Mouse (Mus musculus) hindbrain, embryonic 14.5 days (tissue): ENCODE measurements at regions not wholly inside any gene's neighbourhood (a gene's known extent, or its start where the extent isn't known, plus 50 kb on each side); places are given as distances from the start of the nearest gene placed in this dataset.

Source experiments
- ATAC-seq: fragments of 200-750 bp; cut with Nextera tagmentation; 2 replicates; pipeline ENCODE4 v1.8.0; 2017; ENCODE audit warnings: moderate number of reproducible peaks, mild to moderate bottlenecking, moderate TSS enrichment, moderate library complexity; ENCODE audit not compliant: low FRiP score
- DNase-seq: peaks from one replicate; pipeline ENCODE4 v3.0.0-alpha.2; 2015; ENCODE audit warnings: low spot score
- H3K27ac ChIP-seq: fragments of 300-500 bp; sonication (generic); 2 replicates; pipeline ENCODE4 v1.5.1; 2014; ENCODE audit warnings: mild to moderate bottlenecking, moderate library complexity
- H3K27me3 ChIP-seq: fragments of 300-500 bp; sonication (generic); 2 replicates; pipeline ENCODE4 v1.6.1; 2014; ENCODE audit warnings: mild to moderate bottlenecking, low read length, mixed read lengths; ENCODE audit not compliant: control insufficient read depth, insufficient read depth
- H3K36me3 ChIP-seq: fragments of 300-500 bp; sonication (generic); replicated peaks from 2 replicates; pipeline ENCODE4 v1.6.1; 2014; ENCODE audit not compliant: control insufficient read depth, insufficient read depth
- H3K4me1 ChIP-seq: fragments of 300-500 bp; sonication (generic); replicated peaks from 2 replicates; pipeline ENCODE4 v1.6.1; 2014; ENCODE audit warnings: antibody characterized with exemption, low read length, mixed read lengths; ENCODE audit not compliant: control insufficient read depth, insufficient read depth
- H3K4me2 ChIP-seq: fragments of 300-500 bp; sonication (generic); replicated peaks from 2 replicates; pipeline ENCODE4 v1.6.1; 2014; ENCODE audit warnings: mild to moderate bottlenecking, moderate library complexity
- H3K4me3 ChIP-seq: fragments of 300-500 bp; sonication (generic); replicated peaks from 2 replicates; pipeline ENCODE4 v1.5.1; 2014; ENCODE audit warnings: mild to moderate bottlenecking, low read length
- H3K9ac ChIP-seq: fragments of 300-500 bp; sonication (generic); 2 replicates; pipeline ENCODE4 v1.6.1; 2014
- H3K9me3 ChIP-seq: fragments of 300-500 bp; sonication (generic); 2 replicates; pipeline ENCODE4 v1.6.1; 2016; ENCODE audit warnings: low read length; ENCODE audit not compliant: control insufficient read depth
- WGBS: fragments of 180-500 bp; shearing (Covaris S2); extraction: QIAGEN DNeasy Blood & Tissue Kit; methylation state at CpG from one replicate; pipeline ENCODE4 v1.1.7; 2014; 5-methylcytosine and 5-hydroxymethylcytosine counted together

DNA sequence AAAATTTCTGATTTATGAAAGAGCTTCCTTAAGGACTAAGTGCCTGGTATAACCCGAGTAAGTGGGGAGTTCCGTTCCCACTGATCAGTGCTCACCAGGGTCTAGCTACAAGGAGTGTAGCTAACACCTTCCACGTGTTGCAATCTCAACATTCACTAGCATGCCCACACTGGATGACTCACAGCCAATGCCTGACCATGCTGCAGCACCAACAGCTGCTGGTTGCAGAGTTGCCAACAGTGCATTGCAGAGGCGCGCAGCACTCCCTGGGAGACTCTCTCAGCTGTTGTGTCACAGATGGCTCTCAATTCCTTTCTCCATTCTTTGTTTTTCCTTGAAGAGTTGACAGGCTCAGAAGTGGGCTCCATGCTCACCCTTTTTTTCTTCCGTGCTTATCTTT lies 787.5 kb upstream of the Tenm3 start:
- Histone ChIP-seq H3K27me3 (no peaks in the 10 kb centered on the region), H3K9me3 (no peaks in the 10 kb centered on the region), H3K9ac (no peak overlapping the region), H3K27ac (no peak overlapping the region), H3K4me2 (no peak overlapping the region), H3K4me1 (no peaks in the 10 kb centered on the region), H3K4me3 (no peak overlapping the region), H3K36me3 (no peaks in the 10 kb centered on the region)
- DNase-seq: no peak
- WGBS: 76% methylated on average over 6 of the region's 6 CpGs
- no peak for ATAC-seq

DNA sequence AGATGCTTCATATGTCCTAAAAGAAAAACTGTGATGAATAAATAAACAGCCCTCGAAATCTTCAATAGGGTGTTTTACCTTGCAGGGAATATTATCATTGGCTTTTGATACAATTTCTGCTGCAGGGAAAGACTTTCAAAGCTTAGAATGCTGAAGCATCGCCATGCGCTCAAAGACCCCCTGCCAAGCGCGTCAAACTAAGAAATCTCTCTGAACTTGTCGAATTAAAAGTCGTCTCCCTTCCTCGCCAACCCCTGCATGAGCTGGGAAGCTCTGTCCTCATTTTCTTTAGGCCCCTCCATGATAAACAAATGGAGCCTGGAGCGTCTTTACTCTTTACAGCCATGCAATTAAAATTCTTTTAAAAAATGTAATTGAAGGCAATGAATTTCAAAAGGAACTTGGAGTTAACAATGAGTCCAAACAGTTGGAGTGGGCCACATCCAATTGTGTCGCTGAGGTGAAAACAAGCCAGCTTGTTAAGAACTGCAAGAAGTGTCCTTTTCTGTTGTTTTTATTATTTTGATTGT lies 784.3 kb upstream of the Tenm3 start:
- H3K36me3 ChIP-seq: no peaks in the 10 kb centered on the region
- no peaks in the 10 kb centered on the region for H3K9me3 ChIP-seq
- H3K9ac ChIP-seq: no peak overlapping the region
- H3K4me3 ChIP-seq: no peak overlapping the region
- H3K27me3 ChIP-seq: no peaks in the 10 kb centered on the region
- H3K4me1 ChIP-seq: no peaks in the 10 kb centered on the region
- H3K4me2 ChIP-seq: no peak overlapping the region
- ATAC-seq: no peak
- H3K27ac ChIP-seq: no peak overlapping the region
- WGBS: 20% methylated on average over 10 of the region's 10 CpGs
- DNase-seq: no peak

DNA sequence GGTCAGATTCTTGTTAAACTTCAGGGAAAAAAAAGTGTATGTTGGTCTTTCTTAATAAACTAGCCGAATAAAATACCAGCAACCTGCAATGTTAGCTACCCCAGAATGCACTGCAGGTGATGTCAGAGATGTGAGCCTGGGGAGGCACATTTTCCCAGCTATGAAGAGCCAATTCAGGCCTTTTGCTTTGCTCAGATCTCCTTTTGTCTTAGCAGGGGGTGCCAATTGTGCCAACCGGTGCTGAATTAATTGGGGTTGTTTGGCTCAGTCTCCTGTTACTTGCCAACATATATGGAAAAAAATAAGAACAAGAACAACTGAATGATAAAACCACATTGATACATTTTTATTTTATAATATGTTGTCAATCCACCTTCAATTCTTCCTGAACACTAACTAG lies 751.8 kb upstream of the Tenm3 start:
- no peak overlapping the region for H3K9ac ChIP-seq
- H3K4me2 ChIP-seq: no peak overlapping the region
- no peak overlapping the region for H3K4me3 ChIP-seq
- WGBS: 57% methylated on average over 2 of the region's 2 CpGs
- no peaks in the 10 kb centered on the region for H3K27me3 ChIP-seq
- H3K4me1 ChIP-seq: no peaks in the 10 kb centered on the region
- H3K9me3 ChIP-seq: no peaks in the 10 kb centered on the region
- no peak overlapping the region for H3K27ac ChIP-seq
- DNase-seq (no peak), ATAC-seq (no peak)
- no peaks in the 10 kb centered on the region for H3K36me3 ChIP-seq

DNA sequence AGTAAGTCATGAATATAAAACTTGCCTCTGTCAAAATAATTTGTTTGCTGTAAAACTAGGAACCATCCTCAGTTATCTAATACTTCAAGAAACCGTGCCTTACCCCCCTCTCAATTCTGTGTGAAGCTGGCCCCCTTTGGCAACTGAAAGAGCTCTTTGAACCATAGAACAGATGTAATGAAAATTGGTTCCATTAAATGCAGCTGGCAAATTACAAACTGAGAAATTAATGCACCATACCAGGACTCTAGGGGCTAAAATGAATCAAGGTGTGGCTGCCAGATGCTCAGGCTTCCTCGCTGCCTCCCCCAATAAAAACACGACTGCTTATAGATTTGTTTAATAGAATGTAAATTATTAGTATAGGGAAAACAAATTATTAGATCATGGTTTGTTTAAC lies 723.7 kb upstream of the Tenm3 start:
- Histone ChIP-seq H3K27ac (no peak overlapping the region), H3K4me1 (no peaks in the 10 kb centered on the region), H3K4me3 (no peak overlapping the region), H3K9me3 (no peaks in the 10 kb centered on the region), H3K4me2 (no peak overlapping the region), H3K27me3 (no peaks in the 10 kb centered on the region), H3K36me3 (no peaks in the 10 kb centered on the region), H3K9ac (no peak overlapping the region)
- no peak; the same call in 1 of the 2 replicates for ATAC-seq
- 43% methylated on average over 3 of the region's 3 CpGs for WGBS
- no peak for DNase-seq

DNA sequence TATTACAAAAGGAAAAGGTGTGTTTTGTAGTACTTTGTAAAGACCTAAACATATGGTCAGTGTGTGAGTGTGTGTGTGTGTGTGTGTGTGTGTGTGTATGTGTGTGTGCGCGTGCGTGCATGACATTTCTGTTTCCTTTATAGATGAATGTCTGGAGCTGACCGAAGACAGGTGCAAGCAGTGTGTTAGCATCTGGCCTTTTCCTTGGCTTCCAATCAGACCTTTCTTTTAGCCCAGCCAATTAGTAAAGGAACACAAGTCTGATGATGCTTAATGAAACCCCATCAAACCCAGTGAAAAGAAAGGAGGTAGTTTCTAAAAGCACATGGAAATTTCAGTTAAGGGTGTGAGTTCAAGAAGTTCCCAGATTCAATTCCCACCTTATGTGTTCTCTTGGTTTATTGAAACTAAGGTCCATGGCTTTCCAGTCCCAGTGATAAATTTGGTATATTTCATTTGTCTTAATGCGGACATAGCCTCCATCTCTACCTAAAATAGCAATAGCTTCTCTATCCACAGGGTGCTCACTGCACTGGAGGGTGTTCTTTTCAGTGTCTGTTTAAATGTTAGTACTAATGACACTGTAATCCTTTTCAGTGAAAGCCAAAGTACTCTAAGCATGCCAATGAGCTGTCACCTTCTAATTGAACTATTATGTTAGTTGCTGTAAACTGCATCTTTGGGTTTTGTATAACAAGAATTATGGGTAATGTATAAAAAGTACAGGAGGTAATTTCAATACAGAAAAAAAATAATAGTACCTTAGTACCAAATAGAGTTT lies 719.9 kb upstream of the Tenm3 start:
- no peak for DNase-seq
- Histone ChIP-seq H3K27me3 (no peaks in the 10 kb centered on the region), H3K9me3 (no peaks in the 10 kb centered on the region), H3K4me2 (no peak overlapping the region), H3K36me3 (no peaks in the 10 kb centered on the region), H3K4me1 (no peaks in the 10 kb centered on the region), H3K9ac (no peak overlapping the region), H3K4me3 (no peak overlapping the region), H3K27ac (no peak overlapping the region)
- ATAC-seq: no peak
- WGBS: 79% methylated on average over 5 of the region's 5 CpGs

DNA sequence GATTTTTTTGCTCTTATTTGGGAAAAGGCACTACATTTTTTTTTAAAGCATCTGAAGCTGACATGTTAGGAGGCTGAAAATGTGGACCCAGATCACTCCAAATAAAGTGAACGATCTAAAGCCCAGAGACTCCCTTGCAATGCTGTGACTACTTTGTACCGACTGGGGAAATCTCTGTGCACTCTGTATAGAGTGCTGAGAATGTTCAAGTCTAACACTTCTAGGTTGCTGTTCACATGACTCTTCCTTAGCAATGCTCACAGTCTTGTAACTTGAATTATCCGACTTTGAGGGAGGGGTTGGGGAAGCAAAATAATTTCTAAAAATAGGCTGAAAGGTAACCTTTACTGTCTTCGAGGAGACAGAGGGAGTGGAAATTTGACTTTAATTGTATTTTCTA lies 719.2 kb upstream of the Tenm3 start:
- DNase-seq: no peak
- H3K4me2 ChIP-seq: no peak overlapping the region

DNA sequence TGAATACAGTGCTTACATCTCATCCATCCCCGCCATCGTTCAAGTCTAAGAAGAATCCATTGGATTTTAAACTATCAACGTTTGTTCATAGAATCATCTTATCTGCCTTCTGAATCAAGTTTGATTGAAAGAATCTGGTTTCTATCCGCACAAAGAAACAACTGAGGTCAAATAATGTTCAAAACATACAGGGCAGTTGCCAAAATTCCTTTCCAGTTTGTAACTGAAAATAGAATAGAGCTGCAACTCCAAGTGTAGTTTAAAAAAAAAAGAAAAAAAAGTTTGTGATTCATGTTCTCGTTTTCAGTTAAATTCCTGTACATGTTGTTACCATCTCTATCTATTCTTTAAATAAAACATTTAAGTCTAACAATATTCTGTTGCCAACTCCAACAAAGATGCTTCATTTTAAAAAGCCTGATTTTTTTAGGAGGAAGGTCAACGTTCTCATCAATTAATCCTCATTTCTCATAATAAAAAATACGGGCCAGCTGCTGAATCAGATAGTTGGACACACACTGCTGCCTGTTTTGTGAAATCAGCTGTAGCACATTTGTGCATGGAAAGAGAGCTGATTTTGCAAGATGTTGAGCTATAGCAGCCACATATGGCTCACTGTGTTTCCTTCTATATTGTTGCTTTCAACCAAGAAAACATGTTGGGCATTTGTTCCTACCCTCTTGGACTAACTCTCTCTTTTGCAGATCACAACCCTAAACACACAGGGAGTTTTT lies 712.1 kb upstream of the Tenm3 start:
- H3K36me3 ChIP-seq: no peaks in the 10 kb centered on the region
- DNase-seq (no peak), ATAC-seq (no peak)
- H3K27ac ChIP-seq: no peak overlapping the region
- no peak overlapping the region for H3K9ac ChIP-seq
- WGBS: 80% methylated on average over 7 of the region's 7 CpGs
- H3K4me3 ChIP-seq: no peak overlapping the region
- no peaks in the 10 kb centered on the region for H3K27me3 ChIP-seq
- H3K4me2 ChIP-seq: no peak overlapping the region
- no peaks in the 10 kb centered on the region for H3K9me3 ChIP-seq
- no peaks in the 10 kb centered on the region for H3K4me1 ChIP-seq

More for the DNA sequence above, 719.2 kb upstream of the Tenm3 start:
- no peaks in the 10 kb centered on the region for H3K36me3 ChIP-seq
- no peak overlapping the region for H3K27ac ChIP-seq
- no peak overlapping the region for H3K4me3 ChIP-seq
- no peaks in the 10 kb centered on the region for H3K9me3 ChIP-seq
- no peak overlapping the region for H3K9ac ChIP-seq
- no peak for ATAC-seq
- H3K4me1 ChIP-seq: no peaks in the 10 kb centered on the region
- 88% methylated on average over 4 of the region's 4 CpGs for WGBS
- H3K27me3 ChIP-seq: no peaks in the 10 kb centered on the region

DNA sequence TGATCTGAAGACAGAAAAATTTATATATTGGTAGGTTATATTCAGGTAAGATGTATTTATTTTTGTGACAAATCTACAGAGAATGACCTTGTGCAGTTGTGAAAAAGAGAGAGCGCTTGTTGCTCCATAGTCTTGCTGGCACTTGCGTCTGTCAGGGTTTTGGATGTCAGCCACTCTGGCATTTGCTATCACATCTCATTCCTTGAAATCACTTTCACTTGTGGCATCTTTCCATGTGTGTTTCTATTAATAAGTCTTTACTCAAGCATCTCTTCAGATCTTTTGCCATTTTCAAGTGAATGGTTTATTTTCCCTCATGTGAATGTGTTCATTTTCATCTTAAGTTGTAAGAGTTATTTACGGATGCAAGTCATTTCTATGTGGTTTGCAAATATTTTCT lies 709.4 kb upstream of the Tenm3 start:
- Histone ChIP-seq H3K9ac (no peak overlapping the region), H3K4me2 (no peak overlapping the region), H3K4me3 (no peak overlapping the region), H3K4me1 (no peaks in the 10 kb centered on the region), H3K27ac (no peak overlapping the region), H3K27me3 (no peaks in the 10 kb centered on the region), H3K36me3 (no peaks in the 10 kb centered on the region), H3K9me3 (no peaks in the 10 kb centered on the region)
- DNase-seq: no peak
- ATAC-seq: no peak
- WGBS: 93% methylated on average over 3 of the region's 3 CpGs

DNA sequence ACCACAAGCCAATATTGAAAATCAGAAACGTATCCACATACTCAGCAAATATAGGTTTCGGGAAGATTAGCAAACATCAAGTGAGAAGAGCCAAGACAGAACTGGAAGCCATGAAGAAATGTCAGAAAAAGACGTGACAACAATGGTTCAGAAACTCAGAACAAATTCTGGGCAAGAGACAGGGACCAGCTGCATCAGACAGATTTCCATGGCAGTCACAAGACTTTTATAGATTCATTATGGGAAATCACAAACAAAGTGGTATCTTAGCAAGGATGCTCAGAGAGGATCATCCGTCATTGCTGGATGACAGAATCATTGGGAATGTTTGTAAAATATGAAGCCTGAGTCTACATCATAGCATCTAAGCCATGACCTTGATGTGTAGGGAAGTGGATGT lies 699.6 kb upstream of the Tenm3 start:
- DNase-seq (no peak), ATAC-seq (no peak)
- Histone ChIP-seq H3K36me3 (no peaks in the 10 kb centered on the region), H3K27me3 (no peaks in the 10 kb centered on the region), H3K9me3 (no peaks in the 10 kb centered on the region), H3K27ac (no peak overlapping the region), H3K4me1 (no peaks in the 10 kb centered on the region), H3K4me2 (no peak overlapping the region), H3K9ac (no peak overlapping the region), H3K4me3 (no peak overlapping the region)
- WGBS: 90% methylated on average over 4 of the region's 4 CpGs
